Mouse (Mus musculus) hindbrain, embryonic 16.5 days (tissue): ENCODE results near the gene Olfr130. TPM values are rescaled to one million over a fixed set of nuclear protein-coding genes. Genes with fewer than 3 reads are reported as not detected.

Experiments used
- ATAC-seq: fragments of 200-750 bp; cut with Nextera tagmentation; 2 replicates; pipeline ENCODE4 v1.8.0; 2017; ENCODE audit warnings: moderate TSS enrichment, moderate library complexity
- H3K27ac ChIP-seq: fragments of 300-500 bp; sonication (generic); 2 replicates; pipeline ENCODE4 v1.5.1; 2014; ENCODE audit warnings: low read depth, mild to moderate bottlenecking, control low read depth, low read length, moderate library complexity
- H3K27me3 ChIP-seq: fragments of 300-500 bp; sonication (generic); replicated peaks from 2 replicates; pipeline ENCODE4 v1.6.1; 2014; ENCODE audit warnings: low read length; ENCODE audit not compliant: control insufficient read depth, insufficient read depth
- H3K36me3 ChIP-seq: fragments of 300-500 bp; sonication (generic); 2 replicates; pipeline ENCODE4 v1.6.1; 2014; ENCODE audit warnings: mild to moderate bottlenecking, low read length, moderate library complexity, mixed read lengths; ENCODE audit not compliant: control insufficient read depth, insufficient read depth
- H3K4me1 ChIP-seq: fragments of 300-500 bp; sonication (generic); 2 replicates; pipeline ENCODE4 v1.6.1; 2014; ENCODE audit warnings: low read depth, low read length; ENCODE audit not compliant: control insufficient read depth, insufficient read depth
- H3K4me2 ChIP-seq: fragments of 300-500 bp; sonication (generic); 2 replicates; pipeline ENCODE4 v1.6.1; 2014; ENCODE audit warnings: mild to moderate bottlenecking, low read length, control low read depth, moderate library complexity
- H3K4me3 ChIP-seq: fragments of 300-500 bp; sonication (generic); 2 replicates; pipeline ENCODE4 v1.5.1; 2014; ENCODE audit warnings: mild to moderate bottlenecking, low read length, control low read depth, moderate library complexity
- H3K9ac ChIP-seq: fragments of 300-500 bp; sonication (generic); 2 replicates; pipeline ENCODE4 v1.6.1; 2014; ENCODE audit warnings: low read depth, mild to moderate bottlenecking, control low read depth, low read length, moderate library complexity
- H3K9me3 ChIP-seq: fragments of 300-500 bp; sonication (generic); 2 replicates; pipeline ENCODE4 v1.6.1; 2014; ENCODE audit warnings: mild to moderate bottlenecking, low read length, moderate library complexity; ENCODE audit not compliant: control insufficient read depth
- WGBS: fragments of 180-500 bp; shearing (Covaris S2); extraction: QIAGEN DNeasy Blood & Tissue Kit; methylation state at CpG from one replicate; pipeline ENCODE4 v1.1.7; 2014; 5-methylcytosine and 5-hydroxymethylcytosine counted together
- polyA plus RNA-seq: library from polyadenylated mRNA; unstranded; fragments of >200 nt; fragmentation: Nextera tagmentation; extraction: Ambion mirVana; gene quantifications from 2 replicates; pipeline ENCODE4 v1.2.1, GENCODE M21; 2015

Gene Olfr130
- not detected in 2 replicates for polyA plus RNA-seq

- Histone ChIP-seq H3K36me3 (no peaks in the 10 kb centered on the region), H3K4me1 (no peaks in the 10 kb centered on the region), H3K9ac (no peak within 1 kb of the TSS), H3K27me3 (no peaks in the 10 kb centered on the region), H3K9me3 (no peaks in the 10 kb centered on the region), H3K27ac (no peak within 1 kb of the TSS), H3K4me3 (no peak within 1 kb of the TSS), H3K4me2 (no peak within 1 kb of the TSS)
- 89% methylated on average over 1 of the region's 1 CpGs for WGBS
- ATAC-seq, result no peak
Observed at GRCm38 (mm10) chr17:38063621-38064020, at the start of gene Olfr130. TSS of gene Olfr130 (plus strand) at chr17:38063921.

- no peak overlapping the region for H3K9ac ChIP-seq
- H3K4me3 ChIP-seq, result no peak overlapping the region
- H3K27me3 ChIP-seq, result no peaks in the 10 kb centered on the region
- H3K27ac ChIP-seq, result no peak overlapping the region
- no peaks in the 10 kb centered on the region for H3K9me3 ChIP-seq
- H3K4me2 ChIP-seq, result no peak overlapping the region
- no peaks in the 10 kb centered on the region for H3K36me3 ChIP-seq
- 82% methylated on average over 2 of the region's 2 CpGs for WGBS
- no peak for ATAC-seq
- no peaks in the 10 kb centered on the region for H3K4me1 ChIP-seq
Observed at GRCm38 (mm10) chr17:38016341-38016740, 47.4 kb upstream of the Olfr130 start.

GRCm38 (mm10) chr17:38026297-38026696, 37.4 kb upstream of the Olfr130 start:
- H3K4me2 ChIP-seq, result no peak overlapping the region
- WGBS, result 36% methylated on average over 5 of the region's 5 CpGs
- H3K4me1 ChIP-seq, result no peaks in the 10 kb centered on the region
- no peak for ATAC-seq
- no peaks in the 10 kb centered on the region for H3K9me3 ChIP-seq
- no peaks in the 10 kb centered on the region for H3K27me3 ChIP-seq
- no peak overlapping the region for H3K9ac ChIP-seq
- H3K36me3 ChIP-seq, result no peaks in the 10 kb centered on the region
- H3K4me3 ChIP-seq, result no peak overlapping the region
- no peak overlapping the region for H3K27ac ChIP-seq

GRCm38 (mm10) chr17:38059979-38060378, 3.7 kb upstream of the Olfr130 start, which contains the start of gene Olfr129:
TSS of gene Olfr129 (minus strand) at chr17:38060079.
- 73% methylated on average over 1 of the region's 1 CpGs for WGBS
- no peak within 1 kb of the TSS for H3K4me2 ChIP-seq
- H3K9ac ChIP-seq, result no peak within 1 kb of the TSS
- H3K4me3 ChIP-seq, result no peak within 1 kb of the TSS
- H3K4me1 ChIP-seq, result no peaks in the 10 kb centered on the region
- H3K36me3 ChIP-seq, result no peaks in the 10 kb centered on the region
- no peak for ATAC-seq
- H3K27ac ChIP-seq, result no peak within 1 kb of the TSS
- H3K27me3 ChIP-seq, result no peaks in the 10 kb centered on the region
- H3K9me3 ChIP-seq, result no peaks in the 10 kb centered on the region

- no peak overlapping the region for H3K4me3 ChIP-seq
- no peaks in the 10 kb centered on the region for H3K36me3 ChIP-seq
- no peak for ATAC-seq
- no peak overlapping the region for H3K4me2 ChIP-seq
- H3K27ac ChIP-seq, result no peak overlapping the region
- no peaks in the 10 kb centered on the region for H3K27me3 ChIP-seq
- peaks cover 4% of the 10 kb centered on the region; the same call in 1 of the 2 replicates for H3K9me3 ChIP-seq
- H3K4me1 ChIP-seq, result no peaks in the 10 kb centered on the region
- 91% methylated on average over 4 of the region's 4 CpGs for WGBS
- no peak overlapping the region for H3K9ac ChIP-seq
Observed at GRCm38 (mm10) chr17:38082364-38082763, 18.6 kb downstream of the Olfr130 start.

- Histone ChIP-seq H3K4me3 (no peak within 1 kb of the TSS), H3K4me2 (no peak within 1 kb of the TSS), H3K27me3 (no peaks in the 10 kb centered on the region), H3K9ac (no peak within 1 kb of the TSS), H3K27ac (no peak within 1 kb of the TSS), H3K36me3 (no peaks in the 10 kb centered on the region), H3K4me1 (no peaks in the 10 kb centered on the region), H3K9me3 (no peaks in the 10 kb centered on the region)
- no peak for ATAC-seq
Observed at GRCm38 (mm10) chr17:38088593-38088992, 24.9 kb downstream of the Olfr130 start, which contains the start of gene Olfr131. TSS of gene Olfr131 (minus strand) at chr17:38088693.

Other genes starting within 250 kb of the Olfr130 start
- gene Olfr125, start 231.0 kb upstream of the Olfr130 start, polyA plus RNA-seq, result not detected in 2 replicates
- not detected in 2 replicates for gene Olfr126, start 216.4 kb upstream of the Olfr130 start, polyA plus RNA-seq
- not detected in 2 replicates for gene Olfr127, start 163.5 kb upstream of the Olfr130 start, polyA plus RNA-seq
- not detected in 2 replicates for gene Olfr128, start 143.4 kb upstream of the Olfr130 start, polyA plus RNA-seq
- gene Olfr761, start 110.8 kb upstream of the Olfr130 start, polyA plus RNA-seq, result not detected in 2 replicates
- gene Olfr129, start 3.8 kb upstream of the Olfr130 start, polyA plus RNA-seq, result not detected in 2 replicates
- not detected in 2 replicates for gene Olfr131, start 24.8 kb downstream of the Olfr130 start, polyA plus RNA-seq
- gene Olfr132, start 70.6 kb downstream of the Olfr130 start, polyA plus RNA-seq, result not detected in 2 replicates
- gene Olfr133, start 81.4 kb downstream of the Olfr130 start, polyA plus RNA-seq, result not detected in 2 replicates
- not detected in 2 replicates for gene Olfr134, start 107.5 kb downstream of the Olfr130 start, polyA plus RNA-seq
- gene Olfr135, start 140.4 kb downstream of the Olfr130 start, polyA plus RNA-seq, result not detected in 2 replicates
- not detected in 2 replicates for gene Olfr138, start 197.1 kb downstream of the Olfr130 start, polyA plus RNA-seq
- gene Olfr137, start 243.6 kb downstream of the Olfr130 start, polyA plus RNA-seq, result not detected in 2 replicates